Mouse (Mus musculus) spleen, adult 18-20 months (tissue): ENCODE results near the gene Tas2r102.

Experiments used
- DNase-seq, 2 experiments: peaks; one replicate each; pipeline ENCODE4 v3.0.0; 2022; ENCODE audit warnings: mixed read lengths in 2 of 2

Gene Tas2r102

DNA sequence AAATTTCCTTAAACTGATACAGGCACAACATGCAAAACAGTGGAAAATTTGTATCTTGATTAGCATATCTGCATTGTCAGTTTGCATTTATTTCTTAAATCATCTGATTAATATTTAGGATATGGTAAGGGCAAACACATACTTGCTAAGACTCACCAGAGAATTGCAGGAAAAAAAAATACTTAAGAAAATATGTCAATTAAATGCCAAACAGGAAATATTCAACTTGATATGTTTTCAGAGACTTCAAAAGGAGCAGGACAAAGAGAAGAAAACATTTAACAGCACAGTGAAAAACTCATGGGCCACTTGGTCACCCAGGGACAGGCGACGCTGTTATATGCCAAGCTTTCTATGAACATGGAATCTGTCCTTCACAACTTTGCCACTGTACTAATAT is at the start of gene Tas2r102:
Gene Tas2r102, plus strand, starts transcription at position 301 of the 400 bp plus-strand sequence.
- DNase-seq: no peak

DNA sequence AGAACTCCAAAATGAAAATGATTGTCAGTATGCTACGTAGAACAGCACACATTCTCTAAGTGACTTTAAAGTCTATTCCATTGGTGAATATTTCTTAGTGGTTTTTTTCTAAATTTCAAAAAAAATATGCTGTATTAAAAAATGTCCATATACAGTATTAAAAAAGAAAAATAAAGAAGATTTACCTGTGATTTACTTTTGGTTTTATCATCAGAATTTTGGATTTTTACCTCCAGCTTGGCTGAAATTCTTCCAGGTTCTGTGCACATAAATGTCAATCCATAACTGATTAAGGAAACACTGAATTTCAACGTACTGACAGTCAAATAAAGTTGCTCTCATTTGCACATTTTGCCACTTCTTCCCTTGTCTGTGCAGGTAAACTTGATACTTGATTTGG is 24.0 kb upstream of the Tas2r102 start, which contains the start of gene Tas2r115:
Gene Tas2r115, minus strand, starts transcription at position 101 of the 400 bp plus-strand sequence.
- DNase-seq: no peak

DNA sequence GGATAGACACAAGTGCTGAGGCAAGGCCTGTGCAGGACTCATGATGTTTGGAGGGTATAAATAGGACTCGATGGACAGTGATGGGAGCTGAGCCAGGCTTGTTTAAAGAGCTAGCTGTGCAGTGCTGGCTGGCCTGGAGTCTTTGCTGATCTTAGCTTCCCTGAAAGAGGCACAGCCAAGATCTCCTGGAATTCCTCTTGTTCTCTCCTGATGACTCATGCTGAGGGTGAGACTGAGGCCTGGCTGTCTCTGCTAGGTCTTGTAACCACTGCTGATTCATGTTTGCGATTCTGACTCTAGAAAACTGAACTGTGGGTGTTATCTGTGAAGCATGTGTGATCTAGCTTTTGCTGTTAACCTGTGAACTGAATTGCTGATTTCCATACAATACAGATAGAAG is 11.7 kb upstream of the Tas2r102 start:
- no peak for DNase-seq

GRCm38 (mm10) chr6:132754430-132754829 is 7.5 kb upstream of the Tas2r102 start, which contains the start of gene Tas2r124:
Gene Tas2r124, plus strand, starts transcription at chr6:132754730.
- no peak for DNase-seq

- DNase-seq: no peak
These were observed 16.1 kb downstream of the Tas2r102 start, which contains the start of gene Tas2r136 for GRCm38 (mm10) chr6:132778062-132778461. Gene Tas2r136, minus strand, starts transcription at chr6:132778162.

- no peak for DNase-seq
These were observed 33.5 kb downstream of the Tas2r102 start for GRCm38 (mm10) chr6:132795393-132795792.

DNA sequence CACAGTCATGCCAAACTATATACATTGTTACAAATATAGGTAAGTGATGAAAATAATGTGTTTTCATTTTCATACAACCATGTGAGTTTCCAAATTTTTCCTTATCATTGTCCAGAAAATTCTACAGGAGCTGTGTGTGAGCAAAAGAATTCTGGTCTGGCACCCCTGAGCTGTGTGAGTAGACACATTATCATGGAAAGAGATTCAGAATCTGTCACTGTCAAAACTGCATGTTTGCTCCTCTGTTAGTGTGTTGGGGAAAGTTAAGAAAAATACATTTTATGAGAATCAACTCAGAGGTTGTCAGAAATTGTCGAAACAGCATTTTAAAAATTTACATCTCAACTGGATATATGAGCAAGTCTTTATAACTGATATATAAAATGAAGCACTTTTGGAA is 40.6 kb downstream of the Tas2r102 start, which contains the start of gene Tas2r117:
Gene Tas2r117, plus strand, starts transcription at position 301 of the 400 bp plus-strand sequence.
- no peak for DNase-seq
